Mouse (Mus musculus) CD4-positive, CD25-positive, alpha-beta regulatory T cell, adult 4 months (primary cell): ENCODE results near the gene Anxa9. TPM values are rescaled to one million over a fixed set of nuclear protein-coding genes. Genes with fewer than 3 reads are reported as not detected.

Experiments
- ATAC-seq: one replicate; pipeline ENCODE4 v1.8.0; 2017
- polyA plus RNA-seq, 2 experiments: library from polyadenylated mRNA; unstranded; fragments of 100-300 nt; shearing (Covaris generic); gene quantifications; one replicate each; pipeline ENCODE4 v1.2.1; 2017

The Anxa9 gene
- polyA plus RNA-seq, 2 experiments from 2014 or later: 0.42 to 1.1 TPM

DNA sequence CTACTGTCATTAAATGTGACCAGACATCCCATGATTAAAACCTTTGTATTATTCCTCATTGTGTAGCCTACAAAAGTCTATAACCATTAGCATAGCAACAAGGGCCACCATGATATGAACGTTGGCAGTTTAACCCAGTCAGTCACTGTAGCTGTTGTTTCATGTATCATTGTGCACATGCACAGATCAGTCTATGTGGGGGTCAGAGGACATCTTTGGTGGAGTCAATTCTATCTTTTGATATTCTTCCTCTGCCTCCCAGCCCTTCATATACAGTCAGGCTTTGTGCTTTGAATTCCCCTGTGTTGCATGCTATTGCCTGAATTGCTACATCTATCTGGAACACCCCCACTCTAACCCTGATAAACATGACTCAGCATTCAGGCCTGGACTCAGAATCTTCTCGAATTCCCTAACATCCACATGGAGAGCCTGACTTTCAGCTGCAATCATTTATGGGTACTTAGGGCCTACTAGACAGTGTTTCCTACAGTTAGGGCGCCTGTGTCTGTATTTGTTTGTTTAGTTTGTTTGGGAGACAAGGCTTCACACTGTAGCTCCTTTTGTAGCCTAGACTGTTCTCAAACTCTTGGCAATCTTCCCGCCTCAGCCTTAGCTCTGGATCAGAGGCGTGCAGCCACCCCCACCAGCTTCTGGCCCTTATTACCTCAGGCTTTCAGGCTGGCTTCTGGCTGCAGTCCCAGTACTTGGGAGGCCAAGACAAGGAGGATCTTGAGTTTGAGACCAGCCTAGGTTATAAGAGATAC is 60.3 kb downstream of the Anxa9 start:
- no peak for ATAC-seq

Other genes with a start within 250 kb of the Anxa9 start
- 10 to 100 TPM; 13.4 to 14.3 TPM for gene Pip5k1a, start 200.2 kb downstream of the Anxa9 start, polyA plus RNA-seq
- 10 to 100 TPM; 64.3 to 69.5 TPM for gene Vps72, start 196.2 kb downstream of the Anxa9 start, polyA plus RNA-seq
- gene Tmod4, start 182.7 kb downstream of the Anxa9 start, polyA plus RNA-seq: 1 to 10 TPM; 2.5 TPM
- 100 to 1,000 TPM; 110 TPM for gene Scnm1, start 173.2 kb downstream of the Anxa9 start, polyA plus RNA-seq
- gene Lysmd1, start 173.1 kb downstream of the Anxa9 start, polyA plus RNA-seq: 10 to 100 TPM; 25.4 to 43.9 TPM
- gene Tnfaip8l2, start 164.8 kb downstream of the Anxa9 start, polyA plus RNA-seq: 100 to 1,000 TPM; 238 to 312 TPM
- gene Sema6c, start 146.7 kb downstream of the Anxa9 start, polyA plus RNA-seq: under 1 TPM in 1 of 2 experiments, not detected in 1; 0.08 TPM
- gene Gabpb2, start 89.3 kb downstream of the Anxa9 start, polyA plus RNA-seq: 10 to 100 TPM; 31.0 to 37.1 TPM
- 100 to 1,000 TPM; 218 to 256 TPM for gene Cdc42se1, start 78.4 kb downstream of the Anxa9 start, polyA plus RNA-seq
- gene Mllt11, start 75.0 kb downstream of the Anxa9 start, polyA plus RNA-seq: 10 to 100 TPM; 19.0 to 24.1 TPM
- gene Gm128, start 65.6 kb downstream of the Anxa9 start, polyA plus RNA-seq: 1 to 10 TPM in 1 of 2 experiments, under 1 TPM in 1; 0.65 to 1.1 TPM
- gene Bnipl, start 56.0 kb downstream of the Anxa9 start, polyA plus RNA-seq: not detected
- gene Mindy1, start 25.8 kb downstream of the Anxa9 start, polyA plus RNA-seq: 10 to 100 TPM; 22.1 to 25.3 TPM
- gene Prune1, start 25.1 kb downstream of the Anxa9 start, polyA plus RNA-seq: 10 to 100 TPM in 1 of 2 experiments, 1 to 10 TPM in 1; 6.3 to 10.1 TPM
- 100 to 1,000 TPM; 168 to 244 TPM for gene Cers2, start 7.6 kb upstream of the Anxa9 start, polyA plus RNA-seq
- 10 to 100 TPM; 20.2 to 26.6 TPM for gene Setdb1, start 50.0 kb upstream of the Anxa9 start, polyA plus RNA-seq
- gene 4930558C23Rik, start 95.7 kb upstream of the Anxa9 start, polyA plus RNA-seq: not detected
- 10 to 100 TPM; 38.3 to 49.0 TPM for gene Arnt, start 127.2 kb upstream of the Anxa9 start, polyA plus RNA-seq
- 1 to 10 TPM in 1 of 2 experiments, not detected in 1; 1.1 TPM for gene Ctsk, start 192.1 kb upstream of the Anxa9 start, polyA plus RNA-seq
- gene Ctss, start 219.6 kb upstream of the Anxa9 start, polyA plus RNA-seq: 100 to 1,000 TPM; 433 to 466 TPM